Mouse (Mus musculus) c-Kit-positive CD71-negative TER-119-negative erythroid progenitor cells, embryonic 14.5 days (primary cell): ENCODE measurements around the gene Hoxa13.

Experiments used
- DNase-seq: peaks from one replicate; pipeline ENCODE4 v3.0.0-alpha.2; 2013; ENCODE audit warnings: low read depth

Gene Hoxa13

GRCm38 (mm10) chr6:52209685-52210046 lies 51.0 kb downstream of the Hoxa13 start:
- DNase-seq: no peak

GRCm38 (mm10) chr6:52208868-52209684 lies 51.6 kb downstream of the Hoxa13 start:
- no peak for DNase-seq

- DNase-seq: no peak
Measured at GRCm38 (mm10) chr6:52208072-52208867, 52.4 kb downstream of the Hoxa13 start, which contains the start of gene Hoxa6. Hoxa6 (minus strand) TSS chr6:52208722.
